Mouse (Mus musculus) testis, postnatal 14 days (tissue): ENCODE data around the gene Gm11639.
A peak's percentile ranks its signal among the peaks of the same experiment; 100 is the strongest.

Experiments used
- DNase-seq: peaks from one replicate; pipeline ENCODE4 v3.0.0; 2021; ENCODE audit warnings: low spot score

Gm11639 gene

DNA sequence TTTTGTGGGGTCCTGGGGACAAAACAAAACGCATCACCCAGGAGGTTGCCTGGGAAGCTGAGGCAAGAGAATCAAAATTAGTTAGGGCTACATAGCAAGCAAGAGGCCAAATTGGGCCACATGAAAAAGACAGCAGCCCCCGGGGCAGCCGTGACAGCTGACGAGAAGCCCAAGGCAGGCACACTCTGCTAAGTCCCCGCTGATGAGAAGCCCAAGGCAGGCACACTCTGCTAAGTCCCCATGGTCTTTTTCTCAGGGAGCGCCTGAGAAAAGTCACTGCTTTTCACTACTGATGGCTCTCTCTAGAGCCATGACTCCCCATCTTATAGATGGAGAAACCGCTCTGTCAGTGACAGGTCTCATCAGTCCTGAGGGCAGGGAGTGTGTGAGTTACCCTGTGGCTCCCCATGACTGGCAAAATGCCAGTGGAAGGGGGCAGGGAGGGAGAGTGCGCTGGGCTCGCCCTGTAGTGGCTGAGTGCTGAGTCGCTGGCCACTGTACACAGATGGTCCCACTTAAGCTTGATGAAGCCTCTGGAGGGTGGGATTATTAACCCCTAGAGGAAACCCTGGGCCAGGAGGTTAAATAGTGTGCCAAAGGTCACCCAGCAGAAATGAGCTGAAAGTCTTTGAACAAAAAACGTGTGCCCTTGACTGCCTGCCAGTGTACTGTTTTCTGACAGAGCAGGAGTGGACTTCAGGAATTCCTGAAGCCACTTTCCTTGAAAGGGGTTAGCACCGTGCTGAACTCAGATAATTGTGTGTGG is 467.7 kb downstream of the Gm11639 start:
- DNase-seq = peak; percentile 24

DNA sequence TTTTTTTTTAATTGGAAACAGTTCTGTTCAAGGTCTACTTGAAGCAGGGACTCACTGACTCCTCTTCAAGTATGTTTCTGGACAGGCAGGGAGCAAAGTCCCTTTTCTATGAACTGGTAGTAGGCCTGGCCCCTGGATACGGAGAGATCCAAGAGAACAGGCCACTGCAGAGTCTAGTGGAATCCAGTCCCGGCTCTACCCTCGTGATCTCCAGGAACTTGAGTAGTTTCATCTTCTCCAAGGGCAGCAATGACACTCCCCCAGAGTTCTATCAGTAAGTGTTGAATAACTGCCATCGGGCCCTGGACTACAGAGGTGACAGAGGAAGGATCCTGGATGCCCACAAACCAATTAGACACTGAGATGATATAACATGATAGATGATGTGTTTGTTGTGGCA is 470.4 kb downstream of the Gm11639 start:
- DNase-seq = peak; percentile 15

DNA sequence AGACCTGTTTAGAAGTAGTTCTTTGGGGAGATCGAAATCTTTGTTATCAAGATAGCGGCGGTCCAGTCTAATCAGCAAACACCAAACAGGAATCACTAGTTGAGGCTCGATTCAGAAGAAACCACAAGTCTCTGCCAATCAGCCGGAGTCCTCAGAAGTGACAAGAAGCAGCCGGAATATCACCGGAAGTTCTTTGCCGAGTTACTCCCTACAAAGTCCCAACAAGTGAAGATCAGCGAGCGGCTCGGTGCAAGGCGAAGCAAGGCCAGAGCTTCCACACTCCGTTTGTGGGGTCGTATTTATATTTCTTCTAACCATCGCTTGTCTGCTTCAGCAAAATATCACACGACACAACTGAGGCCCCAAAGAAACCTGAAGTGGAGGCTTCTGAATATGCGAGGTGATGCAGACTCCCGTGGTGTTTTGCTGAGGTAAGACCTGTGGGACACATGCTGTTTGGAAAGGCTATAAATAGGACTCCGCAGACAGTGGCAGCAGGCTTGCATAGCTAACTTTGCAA is 471.3 kb downstream of the Gm11639 start:
- no peak for DNase-seq

DNA sequence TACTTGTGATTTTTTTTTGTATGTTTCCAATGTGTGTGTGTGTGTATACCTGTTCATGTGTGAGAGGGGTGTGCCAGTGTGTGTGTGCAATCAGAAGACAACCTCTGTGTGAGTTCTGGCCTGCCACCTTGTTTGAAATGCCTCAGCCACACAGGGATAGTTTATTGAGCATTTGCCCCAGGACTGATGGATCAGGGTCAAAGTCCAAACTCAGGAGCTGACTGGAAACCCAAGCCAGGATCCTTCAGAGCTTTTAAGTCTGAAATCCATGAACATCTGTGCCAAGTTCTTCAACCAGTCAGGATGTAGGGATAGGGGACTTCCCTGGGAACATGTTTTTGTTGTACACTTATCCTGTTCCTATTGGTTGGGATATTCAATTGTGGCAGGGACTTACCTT is 472.5 kb downstream of the Gm11639 start:
- no peak for DNase-seq

DNA sequence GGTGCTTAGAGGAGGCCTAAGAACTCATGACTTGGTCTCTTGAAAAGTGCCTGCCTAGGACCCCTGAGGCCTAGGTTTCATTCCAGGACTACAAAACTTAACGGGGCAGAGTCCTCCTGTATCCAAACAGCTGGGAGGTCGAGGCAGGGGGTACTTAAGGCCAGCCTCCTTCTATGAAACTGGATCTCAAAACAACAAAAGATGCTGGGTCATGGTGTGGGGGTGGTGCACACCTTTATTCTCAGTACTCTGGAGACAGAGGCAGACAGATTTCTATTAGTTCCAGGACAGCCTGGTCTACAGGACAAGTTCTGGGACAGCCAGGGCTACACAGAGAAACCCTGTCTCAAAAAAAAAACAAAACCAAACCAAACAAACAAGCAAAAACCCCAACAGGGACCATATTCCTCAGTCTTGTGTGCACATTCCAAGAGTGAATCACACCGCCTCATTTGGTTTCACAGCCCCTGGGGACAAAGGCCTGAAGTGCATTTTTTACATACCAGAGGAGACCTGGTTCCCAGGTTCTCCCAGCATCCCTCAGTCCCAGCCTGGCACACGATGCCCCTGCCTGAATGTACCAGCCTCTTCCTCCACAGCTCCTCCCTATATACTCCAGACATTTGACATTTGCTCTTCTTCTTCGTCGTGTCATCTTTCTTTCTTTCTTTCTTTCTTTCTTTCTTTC is 474.3 kb downstream of the Gm11639 start:
- DNase-seq = no peak

DNA sequence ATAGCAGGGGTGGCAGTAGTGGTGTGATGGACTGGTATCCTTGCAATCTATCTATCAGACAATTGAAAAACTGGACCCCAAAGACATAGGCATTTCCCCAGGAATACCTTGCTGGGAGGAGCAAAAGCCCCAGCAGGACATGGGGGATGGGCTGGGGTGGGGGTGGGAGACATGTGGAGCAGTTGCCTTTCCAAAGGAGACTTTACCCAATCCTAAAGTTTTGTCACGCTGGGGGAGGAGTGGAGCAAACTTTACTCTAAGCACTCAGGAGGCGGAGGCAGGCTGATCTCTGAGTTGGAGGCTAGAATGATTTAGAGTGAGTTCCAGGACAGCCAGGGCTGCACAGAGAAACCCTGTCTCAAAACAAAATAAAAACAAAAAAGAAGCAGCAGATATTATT is 475.9 kb downstream of the Gm11639 start:
- no peak for DNase-seq

DNA sequence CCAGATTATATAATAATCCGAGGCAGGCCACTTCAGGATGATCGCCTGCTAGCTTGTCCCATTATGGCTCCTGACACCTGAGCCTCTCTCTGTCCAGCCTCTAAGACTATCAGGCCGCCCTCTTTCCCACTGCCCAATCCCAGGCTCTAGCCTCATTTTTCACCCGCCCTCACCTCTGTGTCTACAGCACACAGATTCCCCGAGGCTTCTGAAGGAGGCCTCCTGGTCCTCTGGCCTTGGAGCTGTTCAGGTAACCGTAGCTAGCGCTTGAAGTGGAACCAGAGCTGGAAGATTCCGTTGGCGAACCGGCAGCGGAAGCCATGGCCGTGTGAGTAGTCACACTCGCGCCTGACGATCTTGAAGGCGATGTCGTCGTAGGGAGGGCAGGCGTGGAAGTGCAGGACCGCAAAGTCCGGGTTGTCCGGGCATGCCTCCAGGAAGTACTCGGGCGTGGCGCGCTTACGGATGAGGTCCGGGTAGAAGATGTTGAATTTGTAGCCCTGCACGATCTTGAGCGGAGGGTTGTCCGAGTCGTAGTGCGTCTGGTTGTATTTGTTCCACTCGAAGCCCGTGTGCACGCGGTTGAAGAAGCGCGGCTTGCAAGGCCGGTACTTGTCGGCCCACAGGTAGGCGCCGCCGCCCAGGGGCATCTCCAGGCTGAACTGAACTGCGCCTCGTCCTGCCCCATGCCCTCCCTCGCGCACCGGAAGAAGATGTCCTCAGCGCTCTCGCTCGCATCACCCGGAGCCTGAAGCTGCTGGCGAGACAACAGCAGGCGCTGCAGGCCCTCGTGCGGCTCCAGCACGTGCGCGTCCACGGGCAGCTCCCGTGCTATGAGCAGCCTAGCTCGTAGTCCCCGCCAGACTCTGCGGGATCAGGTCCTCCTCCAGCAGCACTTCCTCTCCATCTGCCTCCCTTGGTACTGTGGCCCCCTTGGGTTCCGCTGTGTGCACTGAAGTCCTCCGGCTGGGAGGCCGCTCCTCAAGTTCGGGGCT is 479.3 kb downstream of the Gm11639 start:
- peak; percentile 60 for DNase-seq

DNA sequence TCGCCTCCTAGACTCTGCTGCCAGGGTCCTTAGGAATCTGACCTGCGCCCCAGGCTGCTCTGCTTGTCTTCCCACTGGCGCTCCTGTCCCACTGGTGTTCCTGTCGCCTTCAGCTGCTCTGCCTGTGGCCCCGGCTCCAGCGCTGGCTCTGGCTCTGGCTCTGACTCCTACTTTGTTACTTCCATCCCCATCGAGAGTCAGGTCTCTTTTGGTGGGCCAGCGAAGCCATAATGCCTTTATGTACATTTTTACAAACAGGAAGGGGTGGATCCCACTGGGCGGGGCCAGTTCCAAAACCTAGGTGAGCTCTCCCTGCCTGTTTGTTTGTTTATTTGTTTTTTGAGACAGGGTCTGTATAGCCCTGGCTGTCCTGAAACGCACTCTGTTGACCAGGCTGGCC is 481.3 kb downstream of the Gm11639 start:
- no peak for DNase-seq
